Mouse (Mus musculus) liver, embryonic 14.5 days (tissue): Measurements from ENCODE around the gene Tmem178.

Experiments
- CTCF ChIP-seq: IDR thresholded peaks from 2 replicates; pipeline ENCODE4 v1.5.1; 2016; ENCODE audit warnings: antibody characterized with exemption, low read depth, control low read depth
- EP300 ChIP-seq: IDR thresholded peaks from 2 replicates; pipeline ENCODE4 v1.6.1; 2016; ENCODE audit warnings: antibody characterized with exemption, low read depth

- TF ChIP-seq CTCF, result no peak
- TF ChIP-seq EP300, result no peak
These were observed 72.7 kb downstream of the Tmem178 start for GRCm38 (mm10) chr17:81017132-81017531.
